Mouse (Mus musculus) spleen, adult 2 months (tissue): Measurements from ENCODE around the gene Cdca5. TPM values are rescaled to one million over a fixed set of nuclear protein-coding genes. Genes with fewer than 3 reads are reported as not detected.

Experiments used
- DNase-seq, 2 experiments: peaks; one replicate each; pipeline versions ENCODE4 v3.0.0 to v3.0.0-alpha.2; 2012 to 2021; ENCODE audit warnings: low spot score in 2 of 2, low read depth in 1 of 2
- H3K27ac ChIP-seq: fragments of 200-500 bp; 2 replicates; pipeline ENCODE4 v1.5.1; 2012; ENCODE audit warnings: low read length, inconsistent platforms; ENCODE audit not compliant: insufficient read depth
- H3K27me3 ChIP-seq: fragments of 200-500 bp; 2 replicates; pipeline ENCODE4 v1.6.1; 2012; ENCODE audit warnings: mild to moderate bottlenecking, moderate library complexity, low read length, inconsistent platforms; ENCODE audit not compliant: control insufficient read depth, insufficient read depth
- H3K36me3 ChIP-seq: fragments of 200-500 bp; 2 replicates; pipeline ENCODE4 v1.6.1; 2012; ENCODE audit warnings: mild to moderate bottlenecking, low read length, inconsistent platforms; ENCODE audit not compliant: control insufficient read depth, insufficient read depth
- H3K4me1 ChIP-seq: fragments of 200-500 bp; 2 replicates; pipeline ENCODE4 v1.6.1; 2011; ENCODE audit warnings: inconsistent platforms; ENCODE audit not compliant: control insufficient read depth, insufficient read depth, insufficient read length
- H3K4me3 ChIP-seq: fragments of 200-500 bp; 2 replicates; pipeline ENCODE4 v1.5.1; 2011; ENCODE audit warnings: mild to moderate bottlenecking, inconsistent platforms; ENCODE audit not compliant: insufficient read depth, insufficient read length; ENCODE audit errors: extremely low read depth
- CTCF ChIP-seq: fragments of 200-500 bp; IDR thresholded peaks from 2 replicates; pipeline ENCODE4 v1.5.1; 2011; ENCODE audit warnings: mild to moderate bottlenecking, inconsistent platforms; ENCODE audit not compliant: insufficient read depth, insufficient read length, insufficient replicate concordance; ENCODE audit errors: extremely low read depth
- POLR2A ChIP-seq: fragments of 200-500 bp; IDR thresholded peaks from 2 replicates; pipeline ENCODE4 v1.6.1; 2011; ENCODE audit warnings: low read depth, low read length, inconsistent platforms
- WGBS: fragments of 180-500 bp; shearing (Covaris S2); methylation state at CpG from one replicate; pipeline ENCODE4 v1.1.7; 2018; 5-methylcytosine and 5-hydroxymethylcytosine counted together
- polyA plus RNA-seq: library from polyadenylated mRNA; depleted of rRNA; stranded (reverse); fragments of >200 nt; gene quantifications from 2 replicates; pipeline ENCODE4 v1.2.3, GENCODE M21; 2012

The Cdca5 gene
- polyA plus RNA-seq, 1 experiment = 4.4 TPM

DNA sequence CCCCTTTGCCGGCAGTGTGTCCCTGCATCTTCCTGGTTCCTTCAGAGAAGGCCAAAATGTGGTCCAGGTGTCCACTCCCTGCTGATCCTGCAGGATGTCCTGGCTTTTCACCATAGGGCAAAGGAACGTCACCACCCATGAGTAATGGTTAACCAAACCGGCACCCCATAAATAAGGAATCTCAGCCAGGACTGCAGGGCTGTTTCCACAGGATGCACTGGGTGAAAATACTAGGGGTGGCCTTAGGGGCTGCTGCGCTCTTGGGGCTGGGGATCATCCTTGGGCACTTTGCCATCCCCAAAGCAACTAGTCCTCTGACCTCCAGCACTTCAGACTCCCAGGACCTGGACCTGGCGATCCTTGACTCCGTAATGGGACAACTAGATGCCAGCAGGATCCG is 20.8 kb downstream of the Cdca5 start, which contains the start of gene Naaladl1:
Gene Naaladl1, plus strand, starts transcription at position 197 of the 400 bp plus-strand sequence.
- Histone ChIP-seq H3K27ac (no peak within 1 kb of the TSS), H3K36me3 (no peaks in the 10 kb centered on the region), H3K4me3 (no peak within 1 kb of the TSS), H3K27me3 (no peaks in the 10 kb centered on the region), H3K4me1 (no peaks in the 10 kb centered on the region)
- no peak for DNase-seq
- no peak for TF ChIP-seq POLR2A
- TF ChIP-seq CTCF = no peak
- 96% methylated on average over 7 of the region's 7 CpGs for WGBS

DNA sequence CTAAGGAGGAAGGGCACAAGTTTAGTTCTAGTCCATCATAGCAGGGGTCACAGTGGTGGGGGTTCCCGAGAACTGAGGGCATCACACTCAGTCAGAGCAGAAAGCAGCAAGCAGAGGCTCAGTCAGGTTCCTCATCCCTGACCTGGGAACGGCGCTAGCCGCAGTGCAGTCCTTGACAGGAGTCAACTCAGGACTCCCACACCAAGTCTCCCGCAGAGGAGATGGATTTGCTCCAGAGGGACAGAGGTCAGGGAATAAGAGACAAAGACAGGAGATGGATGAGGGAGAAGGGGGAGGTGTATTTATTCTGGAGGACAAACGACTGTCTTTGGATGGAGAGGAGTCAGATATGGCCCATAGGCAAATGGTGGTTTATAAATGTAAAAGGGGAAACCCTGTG is 28.3 kb downstream of the Cdca5 start:
- no peaks in the 10 kb centered on the region; the same call in 1 of the 2 replicates for H3K4me1 ChIP-seq
- no peak for TF ChIP-seq POLR2A
- TF ChIP-seq CTCF = no peak
- H3K27me3 ChIP-seq = no peaks in the 10 kb centered on the region
- peaks cover 10% of the 10 kb centered on the region; the same call in 1 of the 2 replicates for H3K36me3 ChIP-seq
- DNase-seq = no peak
- no peak overlapping the region for H3K27ac ChIP-seq
- 85% methylated on average over 6 of the region's 6 CpGs for WGBS
- no peak overlapping the region for H3K4me3 ChIP-seq

DNA sequence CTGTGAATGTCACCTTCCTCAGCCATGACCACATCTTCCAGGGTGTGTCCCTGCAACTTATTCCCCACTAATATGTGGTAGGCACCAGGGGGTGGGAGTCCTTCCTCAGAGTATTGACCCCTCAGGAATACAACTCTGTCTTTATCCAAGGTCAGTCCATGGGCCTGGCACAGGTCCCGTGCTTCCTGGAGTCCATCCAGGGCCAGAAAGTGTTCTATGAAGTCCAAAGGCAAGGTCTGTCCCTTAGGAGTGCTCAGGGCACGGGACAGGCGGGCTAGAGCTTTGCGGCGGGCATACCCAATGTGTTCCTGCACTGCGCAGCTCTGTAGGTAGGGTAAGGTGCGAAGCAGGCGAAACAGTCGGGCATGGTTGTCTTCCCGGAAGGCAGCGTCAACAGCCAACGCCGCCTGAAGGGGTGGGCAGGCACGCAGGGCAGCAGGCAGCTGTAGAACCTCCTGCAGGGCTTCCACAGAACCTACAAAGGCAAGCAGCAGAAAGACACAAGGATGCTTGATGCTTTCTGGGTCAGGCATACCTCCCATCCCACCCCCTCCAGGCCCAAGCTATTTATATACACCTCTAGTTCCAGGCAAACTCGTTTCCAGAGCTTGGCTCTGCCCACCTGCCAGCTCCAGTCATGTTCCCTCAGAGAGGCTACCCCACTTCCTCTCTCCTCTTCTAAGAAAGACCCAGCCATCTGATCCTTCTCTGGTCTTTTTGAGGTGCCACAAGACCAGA is 31.5 kb downstream of the Cdca5 start:
- Histone ChIP-seq H3K4me3 (no peak overlapping the region), H3K27me3 (no peaks in the 10 kb centered on the region), H3K36me3 (peaks cover 12% of the 10 kb centered on the region; the same call in 1 of the 2 replicates), H3K27ac (no peak overlapping the region), H3K4me1 (no peaks in the 10 kb centered on the region; the same call in 1 of the 2 replicates)
- no peak for DNase-seq
- WGBS = 89% methylated on average over 15 of the region's 15 CpGs
- TF ChIP-seq POLR2A = no peak
- no peak for TF ChIP-seq CTCF

DNA sequence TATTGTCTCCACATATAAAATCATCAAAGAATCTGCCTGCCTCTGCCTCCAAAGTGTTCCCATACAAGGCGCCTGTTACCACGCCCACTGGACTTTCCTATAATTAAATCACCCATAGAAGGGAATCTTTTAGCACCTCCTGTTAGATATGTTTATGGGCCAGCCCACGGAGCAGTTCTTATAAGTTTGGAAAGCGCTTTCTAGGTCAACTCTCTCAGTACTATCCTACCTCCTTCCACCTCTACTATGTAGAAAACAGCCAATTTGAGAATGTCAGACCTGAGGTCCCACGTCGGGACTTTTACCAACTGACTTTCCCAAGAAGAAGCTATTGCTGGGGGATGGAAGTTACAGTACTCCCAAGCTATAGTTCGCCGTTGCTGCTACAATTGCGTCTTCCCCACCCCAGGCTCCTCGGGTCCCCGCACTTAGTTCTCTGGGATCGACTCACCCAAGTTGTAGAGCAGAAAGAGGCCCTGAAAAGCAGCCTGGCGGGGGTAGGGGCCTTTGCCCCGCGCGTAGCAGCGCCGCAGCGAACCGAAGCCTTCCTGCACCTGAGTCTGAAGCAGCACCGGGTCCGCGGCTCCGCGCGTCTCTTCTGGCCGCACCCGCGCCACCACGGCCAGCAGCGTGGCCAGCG is 32.7 kb downstream of the Cdca5 start:
- H3K4me1 ChIP-seq = no peaks in the 10 kb centered on the region; the same call in 1 of the 2 replicates
- H3K4me3 ChIP-seq = peak overlapping the region; percentile 87
- H3K27me3 ChIP-seq = no peaks in the 10 kb centered on the region
- 3% methylated on average over 32 of the region's 32 CpGs for WGBS
- no peak for TF ChIP-seq POLR2A
- TF ChIP-seq CTCF = no peak
- peak overlapping the region; percentile 95 for H3K27ac ChIP-seq
- no peak for DNase-seq
- peaks cover 17% of the 10 kb centered on the region for H3K36me3 ChIP-seq

DNA sequence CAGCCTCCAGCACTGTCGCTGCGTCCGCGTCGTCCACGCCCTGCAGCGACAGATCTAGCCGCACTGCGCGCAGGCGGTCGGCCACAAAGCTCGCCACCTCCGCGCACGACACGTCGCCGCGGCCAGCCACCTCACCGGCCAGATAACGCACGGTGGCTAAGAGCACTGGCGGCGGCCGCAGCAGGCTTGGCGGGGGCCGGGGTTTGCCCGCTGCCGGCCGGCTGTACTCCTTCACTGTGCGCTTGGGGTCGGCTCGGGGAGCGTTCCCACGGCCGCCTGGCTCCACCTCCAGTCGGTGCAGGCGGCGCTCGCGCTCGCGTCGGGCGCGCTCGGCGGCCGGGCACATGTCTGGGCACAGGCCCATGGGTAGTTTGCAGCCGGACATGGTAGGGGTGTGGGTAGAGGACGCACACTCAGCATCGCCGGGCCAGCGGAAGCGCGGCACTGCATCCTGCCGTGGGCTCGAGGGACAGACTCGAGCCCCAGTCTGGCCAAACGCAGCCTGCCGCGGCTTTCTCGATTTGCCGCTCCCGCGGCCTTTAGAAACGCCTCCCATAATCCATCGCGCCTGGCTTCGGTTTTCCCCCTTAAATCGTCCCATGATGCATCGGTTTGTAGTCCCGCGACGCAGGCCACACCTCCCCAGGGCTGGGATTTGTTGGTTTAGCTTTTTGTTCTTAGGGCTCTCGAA is 33.3 kb downstream of the Cdca5 start, which contains the start of gene Sac3d1:
Gene Sac3d1, minus strand, starts transcription at position 665 of the 691 bp plus-strand sequence.
- H3K4me1 ChIP-seq = no peaks in the 10 kb centered on the region; the same call in 1 of the 2 replicates
- peaks cover 17% of the 10 kb centered on the region for H3K36me3 ChIP-seq
- peak; percentile 81 to 88 for DNase-seq

DNA sequence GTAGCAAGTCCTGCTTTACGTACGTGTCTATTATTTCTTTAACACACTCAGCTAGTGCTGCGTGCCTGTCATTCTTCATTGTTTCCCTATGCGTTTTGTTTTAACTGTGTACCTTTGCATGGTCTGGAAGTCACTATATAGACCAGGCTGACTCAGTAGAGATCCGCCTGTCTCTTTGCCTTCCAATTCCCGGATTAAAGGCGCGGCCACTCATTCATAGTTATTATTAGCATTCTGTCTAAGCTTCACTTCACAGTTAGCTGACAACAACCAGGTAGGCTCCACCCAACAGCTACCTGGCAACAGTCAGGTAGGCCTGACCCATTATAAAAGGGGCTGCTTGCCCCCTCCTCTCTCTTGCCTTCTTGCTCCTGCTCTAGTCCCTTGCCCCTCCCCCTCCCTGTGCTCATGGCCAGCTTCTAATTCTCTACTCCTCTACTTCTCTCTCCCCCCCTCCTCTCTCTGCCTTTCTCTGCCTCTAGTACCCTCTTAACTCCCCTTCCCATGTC is 33.9 kb downstream of the Cdca5 start:
- TF ChIP-seq CTCF (no peak), POLR2A (no peak)

More for the DNA sequence above, 33.3 kb downstream of the Cdca5 start, which contains the start of gene Sac3d1:
- WGBS = under 1% methylated on average over 77 of the region's 77 CpGs
- H3K4me3 ChIP-seq = peak within 1 kb of the TSS; percentile 87
- no peaks in the 10 kb centered on the region for H3K27me3 ChIP-seq
- TF ChIP-seq CTCF = no peak
- peak; percentile 38 for TF ChIP-seq POLR2A
- H3K27ac ChIP-seq = peak within 1 kb of the TSS; percentile 95

More for the DNA sequence above, 33.9 kb downstream of the Cdca5 start:
- Histone ChIP-seq H3K27me3 (no peaks in the 10 kb centered on the region), H3K4me1 (no peaks in the 10 kb centered on the region; the same call in 1 of the 2 replicates), H3K4me3 (peak overlapping the region; percentile 87; the same call in 1 of the 2 replicates), H3K27ac (no peak overlapping the region), H3K36me3 (peaks cover 17% of the 10 kb centered on the region)
- WGBS = 4% methylated on average over 8 of the region's 8 CpGs
- no peak for DNase-seq
